Mouse (Mus musculus) bone marrow macrophage, adult 2 months (primary cell): Measurements from ENCODE around the gene Nudt8.

Source experiments
- CTCF ChIP-seq: IDR thresholded peaks from 2 replicates; pipeline ENCODE4 v1.5.1; 2012; ENCODE audit warnings: low read depth, mild to moderate bottlenecking, low read length, moderate library complexity
- POLR2A ChIP-seq: IDR thresholded peaks from 2 replicates; pipeline ENCODE4 v1.6.1; 2012; ENCODE audit warnings: mild to moderate bottlenecking, low read depth, low read length, borderline replicate concordance

DNA sequence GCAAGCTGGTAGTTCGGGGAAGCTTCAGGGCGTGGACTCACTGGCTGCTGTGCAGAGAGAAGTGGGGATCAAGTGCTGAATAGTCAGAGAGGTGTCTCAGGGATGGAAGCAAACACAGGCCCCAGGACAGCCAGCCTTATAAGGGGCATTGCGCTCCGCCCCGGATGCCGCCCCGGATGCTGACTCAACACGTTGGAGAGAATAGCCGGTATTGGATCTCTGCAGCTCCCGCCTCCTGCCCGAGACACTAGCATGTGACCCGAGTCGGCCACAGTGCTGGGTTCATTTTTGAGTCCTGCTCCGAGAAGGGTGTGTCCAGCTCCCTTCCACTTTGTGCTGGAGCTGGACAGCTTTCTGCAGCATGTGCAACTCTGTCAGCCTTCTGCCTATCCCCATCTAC, 41.7 kb downstream of the Nudt8 start:
- TF ChIP-seq POLR2A (no peak), CTCF (no peak)
